Mouse (Mus musculus): ENCODE measurements around the gene Abcb4. TPM values are rescaled to one million over a fixed set of nuclear protein-coding genes. Genes with fewer than 3 reads are reported as not detected.
"Not testable (repeated sequence)": the region's sequence is repeated elsewhere in the genome, so short reads cannot be mapped to it uniquely, and the experiment has no call there.

Abcb4 gene
- total RNA-seq (2018; cell fraction: chromatin; rRNA removed) = 10 to 100 TPM; 10.2 to 70.4 (median 25.8) TPM
- 10 to 100 TPM in 6 of 26 experiments, 1 to 10 TPM in 20; 1.6 to 11.4 (median 6.1) TPM for total RNA-seq (2018; cell fraction: cytosol; rRNA removed)
- 10 to 100 TPM in 13 of 26 experiments, 1 to 10 TPM in 13; 3.3 to 46.5 (median 10.5) TPM for total RNA-seq (2018; cell fraction: nucleus; rRNA removed)
- polyA plus RNA-seq (2018) = 9.0 to 17.9 TPM (median 9.4 TPM) in 3 replicates

GRCm38 (mm10) chr5:8893300-8894103, at the start of gene Abcb4:
Gene Abcb4, plus strand, starts transcription at chr5:8893717.
- H3K36me3 ChIP-seq (ENCODE audit: inconsistent target) = no peaks in the 10 kb centered on the region

GRCm38 (mm10) chr5:8848607-8849575, 44.6 kb upstream of the Abcb4 start:
- 83% methylated on average over 1 of the region's 9 CpGs for WGBS (ENCODE audit: missing documents)
- H3K36me3 ChIP-seq (ENCODE audit: inconsistent target) = peaks cover 39% of the 10 kb centered on the region; the same call in 1 of the 2 replicates
- not testable (repeated sequence) for H3K27ac ChIP-seq; H3K4me3 ChIP-seq (ENCODE audit: inconsistent target); H3K79me2 ChIP-seq (ENCODE audit: inconsistent target)

More at GRCm38 (mm10) chr5:8893300-8894103, at the start of gene Abcb4:
- Histone ChIP-seq H3K27ac (peak within 1 kb of the TSS; percentile 70), H3K79me2 (ENCODE audit: inconsistent target) (no peaks in the 10 kb centered on the region), H3K4me3 (ENCODE audit: inconsistent target) (peak within 1 kb of the TSS; percentile 43)
- under 1% methylated on average over 58 of the region's 65 CpGs for WGBS (ENCODE audit: missing documents)

DNA sequence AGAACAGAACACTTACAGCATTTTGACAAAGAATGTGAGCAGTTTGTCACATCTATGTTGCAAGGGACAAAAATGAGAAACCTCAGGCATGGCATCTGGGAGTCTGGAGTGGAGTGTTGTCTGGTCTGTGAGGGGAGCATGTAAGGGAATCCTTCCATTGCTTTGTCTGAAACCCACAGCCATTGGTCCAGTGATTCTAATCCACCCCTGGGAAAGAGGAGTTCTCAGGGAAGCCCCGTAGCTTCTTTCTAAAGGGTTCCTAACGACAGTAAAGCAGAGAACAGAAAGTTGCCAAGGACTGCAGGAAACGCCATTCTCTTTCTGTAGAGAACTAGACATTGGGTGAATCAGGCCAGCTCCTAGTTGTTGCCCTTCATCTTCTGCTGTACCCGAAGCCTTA, 42.7 kb upstream of the Abcb4 start:
- H3K4me3 ChIP-seq (ENCODE audit: inconsistent target) = no peak overlapping the region
- H3K27ac ChIP-seq = no peak overlapping the region
- 90% methylated on average over 4 of the region's 4 CpGs for WGBS (ENCODE audit: missing documents)
- H3K36me3 ChIP-seq (ENCODE audit: inconsistent target) = peaks cover 43% of the 10 kb centered on the region; the same call in 1 of the 2 replicates
- H3K79me2 ChIP-seq (ENCODE audit: inconsistent target) = no peaks in the 10 kb centered on the region

- Histone ChIP-seq H3K27ac (no peak overlapping the region), H3K4me3 (ENCODE audit: inconsistent target) (no peak overlapping the region), H3K36me3 (ENCODE audit: inconsistent target) (peaks cover 27% of the 10 kb centered on the region; the same call in 1 of the 2 replicates), H3K79me2 (ENCODE audit: inconsistent target) (no peaks in the 10 kb centered on the region)
- WGBS (ENCODE audit: missing documents) = 96% methylated on average over 6 of the region's 6 CpGs
These were observed 36.3 kb upstream of the Abcb4 start for GRCm38 (mm10) chr5:8857201-8857600.

DNA sequence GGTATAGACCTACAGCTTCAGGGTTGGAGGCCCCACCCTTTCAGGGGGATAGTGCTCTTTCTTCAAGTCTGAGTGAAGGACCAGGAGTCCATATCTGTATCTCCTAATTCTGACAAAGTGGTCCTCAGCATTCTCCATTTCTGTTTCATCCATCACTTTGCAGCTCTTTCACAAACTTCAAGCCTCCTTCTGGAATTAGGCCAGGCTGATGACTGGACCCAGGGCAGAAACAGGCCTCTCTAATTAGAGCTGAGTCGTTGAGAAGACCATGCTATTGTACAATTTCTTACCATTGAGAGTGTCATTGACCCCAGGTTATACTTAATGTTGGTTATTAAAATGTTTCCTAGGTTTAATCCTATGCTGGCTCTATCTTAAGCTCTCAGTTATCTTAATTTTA, 31.7 kb upstream of the Abcb4 start:
- H3K36me3 ChIP-seq (ENCODE audit: inconsistent target) = peaks cover 8% of the 10 kb centered on the region; the same call in 1 of the 2 replicates
- 90% methylated on average over 1 of the region's 1 CpGs for WGBS (ENCODE audit: missing documents)
- no peaks in the 10 kb centered on the region for H3K79me2 ChIP-seq (ENCODE audit: inconsistent target)
- no peak overlapping the region for H3K4me3 ChIP-seq (ENCODE audit: inconsistent target)
- H3K27ac ChIP-seq = no peak overlapping the region; the same call in 1 of the 2 replicates

- Histone ChIP-seq H3K27ac (peak overlapping the region; percentile 87), H3K79me2 (ENCODE audit: inconsistent target) (no peaks in the 10 kb centered on the region), H3K4me3 (ENCODE audit: inconsistent target) (no peak overlapping the region), H3K36me3 (ENCODE audit: inconsistent target) (peaks cover 8% of the 10 kb centered on the region; the same call in 1 of the 2 replicates)
- 75% methylated on average over 14 of the region's 14 CpGs for WGBS (ENCODE audit: missing documents)
These were observed 29.8 kb upstream of the Abcb4 start for GRCm38 (mm10) chr5:8863580-8864337.

- H3K36me3 ChIP-seq (ENCODE audit: inconsistent target); H3K79me2 ChIP-seq (ENCODE audit: inconsistent target); H3K4me3 ChIP-seq (ENCODE audit: inconsistent target); H3K27ac ChIP-seq: not testable (repeated sequence)
- 96% methylated on average over 6 of the region's 11 CpGs for WGBS (ENCODE audit: missing documents)
These were observed 27.9 kb upstream of the Abcb4 start for GRCm38 (mm10) chr5:8865630-8866029.

GRCm38 (mm10) chr5:8866366-8866765, 27.2 kb upstream of the Abcb4 start:
- Histone ChIP-seq H3K27ac (no peak overlapping the region), H3K4me3 (ENCODE audit: inconsistent target) (no peak overlapping the region)

DNA sequence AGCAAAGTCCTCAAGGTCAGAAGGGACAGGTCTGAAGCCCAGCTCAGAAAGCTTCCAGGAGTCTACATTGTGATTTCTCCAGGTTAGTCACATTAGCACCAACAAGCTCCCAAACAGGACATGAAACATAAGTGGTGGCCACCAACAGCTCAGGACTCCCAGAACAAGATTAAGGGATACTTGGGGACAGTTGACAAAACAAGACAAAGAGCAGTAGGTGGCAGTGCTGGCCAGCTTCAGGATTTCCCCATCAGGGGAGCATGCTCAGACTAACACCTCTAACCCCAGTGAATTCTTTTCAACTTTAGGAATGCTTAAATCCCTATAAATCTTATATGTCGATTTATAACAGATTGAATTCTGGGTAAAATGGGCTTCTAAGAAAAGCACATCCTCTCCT, 25.5 kb upstream of the Abcb4 start:
- 20% methylated on average over 1 of the region's 1 CpGs for WGBS (ENCODE audit: missing documents)
- no peak overlapping the region for H3K4me3 ChIP-seq (ENCODE audit: inconsistent target)
- peaks cover 8% of the 10 kb centered on the region; the same call in 1 of the 2 replicates for H3K36me3 ChIP-seq (ENCODE audit: inconsistent target)
- H3K79me2 ChIP-seq (ENCODE audit: inconsistent target) = no peaks in the 10 kb centered on the region
- H3K27ac ChIP-seq = no peak overlapping the region

More at GRCm38 (mm10) chr5:8866366-8866765, 27.2 kb upstream of the Abcb4 start:
- Histone ChIP-seq H3K79me2 (ENCODE audit: inconsistent target) (no peaks in the 10 kb centered on the region), H3K36me3 (ENCODE audit: inconsistent target) (peaks cover 8% of the 10 kb centered on the region; the same call in 1 of the 2 replicates)
- WGBS (ENCODE audit: missing documents) = 89% methylated on average over 5 of the region's 5 CpGs

GRCm38 (mm10) chr5:8872979-8873915, 20.3 kb upstream of the Abcb4 start:
- Histone ChIP-seq H3K27ac (no peak overlapping the region), H3K79me2 (ENCODE audit: inconsistent target) (no peaks in the 10 kb centered on the region)
- WGBS (ENCODE audit: missing documents) = 83% methylated on average over 6 of the region's 6 CpGs

DNA sequence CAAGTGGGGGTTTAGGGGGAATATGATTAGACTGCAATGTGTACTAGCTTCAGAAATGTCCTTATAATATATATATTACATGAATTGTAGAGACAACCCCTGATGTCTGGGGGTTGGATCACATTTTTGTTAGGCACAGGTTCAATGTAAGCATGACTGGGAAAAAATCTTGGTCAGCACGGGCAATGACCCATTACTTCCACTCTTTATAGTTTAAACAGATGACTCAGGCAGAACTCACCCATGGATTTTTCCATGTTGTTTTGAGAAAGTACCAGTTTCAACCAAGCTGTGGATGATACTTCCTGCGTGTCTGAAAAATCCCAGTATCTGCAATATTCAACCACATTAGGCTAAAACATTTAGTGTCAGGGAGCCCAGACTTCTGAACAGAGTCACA, 16.4 kb upstream of the Abcb4 start:
- Histone ChIP-seq H3K27ac (no peak overlapping the region), H3K79me2 (ENCODE audit: inconsistent target) (no peaks in the 10 kb centered on the region), H3K36me3 (ENCODE audit: inconsistent target) (no peaks in the 10 kb centered on the region), H3K4me3 (ENCODE audit: inconsistent target) (no peak overlapping the region)
- 97% methylated on average over 2 of the region's 2 CpGs for WGBS (ENCODE audit: missing documents)

More at GRCm38 (mm10) chr5:8872979-8873915, 20.3 kb upstream of the Abcb4 start:
- H3K36me3 ChIP-seq (ENCODE audit: inconsistent target) = no peaks in the 10 kb centered on the region
- H3K4me3 ChIP-seq (ENCODE audit: inconsistent target) = no peak overlapping the region

GRCm38 (mm10) chr5:8877800-8878199, 15.7 kb upstream of the Abcb4 start:
- WGBS (ENCODE audit: missing documents) = 27% methylated on average over 5 of the region's 5 CpGs
- Histone ChIP-seq H3K4me3 (ENCODE audit: inconsistent target) (no peak overlapping the region), H3K27ac (no peak overlapping the region), H3K79me2 (ENCODE audit: inconsistent target) (no peaks in the 10 kb centered on the region), H3K36me3 (ENCODE audit: inconsistent target) (no peaks in the 10 kb centered on the region)

DNA sequence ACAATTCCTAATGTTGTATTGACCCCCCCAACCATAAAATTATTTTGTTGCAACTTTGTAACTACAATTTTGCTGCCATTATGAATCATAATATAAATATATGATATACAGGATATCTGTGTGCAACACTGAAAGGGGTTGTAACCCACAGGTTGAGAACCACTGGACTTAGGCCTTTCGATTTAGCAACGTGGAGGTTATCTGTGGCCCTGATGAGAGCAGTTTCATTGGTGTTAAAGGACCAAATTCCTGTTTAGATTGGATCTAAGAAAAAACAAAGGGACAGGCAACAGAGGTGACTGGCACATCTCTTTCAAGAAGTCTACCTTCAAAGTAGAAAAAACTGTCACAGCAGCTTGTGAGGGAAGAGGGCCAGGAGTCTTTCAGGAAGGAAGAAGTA, 7.7 kb upstream of the Abcb4 start:
- Histone ChIP-seq H3K4me3 (ENCODE audit: inconsistent target) (no peak overlapping the region), H3K27ac (no peak overlapping the region), H3K36me3 (ENCODE audit: inconsistent target) (no peaks in the 10 kb centered on the region), H3K79me2 (ENCODE audit: inconsistent target) (no peaks in the 10 kb centered on the region)
- 74% methylated on average over 2 of the region's 2 CpGs for WGBS (ENCODE audit: missing documents)
